Mouse (Mus musculus): ENCODE results near the gene Trpm7. TPM values are rescaled to one million over a fixed set of nuclear protein-coding genes. Genes with fewer than 3 reads are reported as not detected.

Trpm7 gene
- polyA plus RNA-seq (2012; rRNA removed), result 27.9 and 30.7 TPM in 2 replicates

- peak within 1 kb of the TSS; percentile 97 for H3K27ac ChIP-seq (ENCODE audit: insufficient read depth, low read length)
- H3K4me1 ChIP-seq (ENCODE audit: control insufficient read depth, insufficient read depth, low read length), result peaks cover 4% of the 10 kb centered on the region; the same call in 1 of the 2 replicates
- H3K4me3 ChIP-seq (ENCODE audit: insufficient read depth, low read length), result peak within 1 kb of the TSS; percentile 63
- TF ChIP-seq POLR2A (IDR thresholded peaks at IDR 0.05; ENCODE audit: extremely low read depth, insufficient read depth, low read length) (peak; percentile 89), CTCF (IDR thresholded peaks at IDR 0.05; ENCODE audit: extremely low read depth, insufficient read depth, low read length) (no peak)
Measured at GRCm38 (mm10) chr2:126875871-126876796, at the start of gene Trpm7. Trpm7 (minus strand) TSS chr2:126876230.

DNA sequence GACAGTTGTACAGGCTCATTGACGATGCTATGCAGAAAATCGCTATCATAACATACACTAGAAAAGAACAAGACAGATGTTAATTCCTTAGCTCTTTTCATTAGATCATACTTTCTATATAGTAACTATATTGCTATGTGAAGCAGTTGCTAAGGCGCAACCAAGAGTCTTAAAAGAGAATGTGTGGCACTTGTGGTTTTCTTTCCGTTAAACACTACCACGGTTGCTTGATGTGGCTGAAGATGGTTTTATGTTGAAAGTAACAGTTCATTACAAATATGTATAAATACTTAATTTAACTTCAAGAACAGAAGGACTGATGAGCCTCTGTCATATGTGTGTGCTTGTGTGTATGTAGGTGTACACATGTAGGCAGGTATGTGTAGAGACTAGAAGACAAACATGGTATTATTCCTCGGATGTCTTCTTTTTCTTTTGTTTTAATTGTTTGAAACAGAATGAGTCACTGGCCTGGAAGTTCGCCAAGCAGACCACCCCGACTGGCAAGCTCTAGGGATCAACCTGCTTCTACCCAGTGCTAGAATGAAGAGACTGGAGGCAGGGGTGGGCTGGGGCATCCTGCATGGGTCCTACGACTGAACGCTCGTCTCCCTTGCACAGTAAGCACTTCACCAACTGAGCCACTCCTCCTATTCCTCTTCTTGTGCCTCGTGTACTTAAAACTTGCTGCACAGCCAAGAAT lies 44.5 kb upstream of the Trpm7 start:
- Histone ChIP-seq H3K4me1 (ENCODE audit: control insufficient read depth, insufficient read depth, low read length) (no peaks in the 10 kb centered on the region), H3K27ac (ENCODE audit: insufficient read depth, low read length) (no peak overlapping the region), H3K4me3 (ENCODE audit: insufficient read depth, low read length) (no peak overlapping the region)
- TF ChIP-seq CTCF (IDR thresholded peaks at IDR 0.05; ENCODE audit: extremely low read depth, insufficient read depth, low read length) (no peak), POLR2A (IDR thresholded peaks at IDR 0.05; ENCODE audit: extremely low read depth, insufficient read depth, low read length) (no peak)

DNA sequence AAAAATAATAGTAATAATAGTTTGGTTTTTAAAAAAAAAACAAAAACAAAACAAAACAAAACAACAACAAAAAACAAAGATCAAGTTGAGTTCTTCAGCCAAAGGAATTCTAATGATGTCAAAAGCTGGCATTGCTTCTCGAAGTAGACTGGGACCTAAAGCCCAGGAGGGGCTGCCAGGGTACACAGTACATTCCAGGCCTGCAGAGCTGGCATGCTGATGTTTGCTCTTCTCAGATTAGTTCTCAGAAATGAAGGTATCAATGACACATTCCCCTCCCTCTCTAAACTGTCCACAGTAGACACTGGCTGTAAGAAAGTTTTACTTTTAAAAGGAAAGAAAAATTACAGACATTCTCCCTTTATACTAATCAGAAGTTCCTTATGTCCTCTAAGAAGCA lies 40.2 kb upstream of the Trpm7 start:
- no peaks in the 10 kb centered on the region for H3K4me1 ChIP-seq (ENCODE audit: control insufficient read depth, insufficient read depth, low read length)
- no peak for TF ChIP-seq POLR2A (IDR thresholded peaks at IDR 0.05; ENCODE audit: extremely low read depth, insufficient read depth, low read length)
- TF ChIP-seq CTCF (IDR thresholded peaks at IDR 0.05; ENCODE audit: extremely low read depth, insufficient read depth, low read length), result no peak
- H3K27ac ChIP-seq (ENCODE audit: insufficient read depth, low read length), result no peak overlapping the region
- H3K4me3 ChIP-seq (ENCODE audit: insufficient read depth, low read length), result no peak overlapping the region

DNA sequence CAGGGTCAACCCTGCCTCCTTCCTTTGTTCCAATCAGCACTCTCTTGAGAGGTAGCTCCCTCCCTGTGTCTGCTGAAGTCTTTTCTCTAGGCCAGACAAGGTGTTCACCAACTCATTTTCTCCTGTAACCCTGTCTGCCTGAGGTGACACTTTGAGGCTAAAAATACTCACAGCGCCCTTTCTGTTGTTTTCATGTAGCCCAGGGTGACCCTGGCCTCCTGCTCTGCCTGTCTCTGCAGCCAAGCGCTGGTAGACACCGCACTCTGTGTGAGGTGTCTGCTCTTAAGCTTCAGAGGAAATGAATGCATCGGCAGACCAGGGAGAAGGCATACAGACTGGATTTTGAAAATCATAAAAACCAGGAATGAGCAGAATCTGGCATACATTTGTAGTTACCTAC lies 38.1 kb upstream of the Trpm7 start:
- H3K4me3 ChIP-seq (ENCODE audit: insufficient read depth, low read length), result no peak overlapping the region
- no peaks in the 10 kb centered on the region for H3K4me1 ChIP-seq (ENCODE audit: control insufficient read depth, insufficient read depth, low read length)
- TF ChIP-seq CTCF (IDR thresholded peaks at IDR 0.05; ENCODE audit: extremely low read depth, insufficient read depth, low read length), result no peak
- TF ChIP-seq POLR2A (IDR thresholded peaks at IDR 0.05; ENCODE audit: extremely low read depth, insufficient read depth, low read length), result no peak
- H3K27ac ChIP-seq (ENCODE audit: insufficient read depth, low read length), result no peak overlapping the region

GRCm38 (mm10) chr2:126904162-126904561 lies 28.1 kb upstream of the Trpm7 start:
- Histone ChIP-seq H3K4me1 (ENCODE audit: control insufficient read depth, insufficient read depth, low read length) (no peaks in the 10 kb centered on the region), H3K27ac (ENCODE audit: insufficient read depth, low read length) (no peak overlapping the region), H3K4me3 (ENCODE audit: insufficient read depth, low read length) (no peak overlapping the region)
- TF ChIP-seq CTCF (IDR thresholded peaks at IDR 0.05; ENCODE audit: extremely low read depth, insufficient read depth, low read length) (no peak), POLR2A (IDR thresholded peaks at IDR 0.05; ENCODE audit: extremely low read depth, insufficient read depth, low read length) (no peak)

GRCm38 (mm10) chr2:126897511-126897910 lies 21.5 kb upstream of the Trpm7 start:
- H3K27ac ChIP-seq (ENCODE audit: insufficient read depth, low read length), result no peak overlapping the region
- no peaks in the 10 kb centered on the region for H3K4me1 ChIP-seq (ENCODE audit: control insufficient read depth, insufficient read depth, low read length)
- H3K4me3 ChIP-seq (ENCODE audit: insufficient read depth, low read length), result no peak overlapping the region
- TF ChIP-seq CTCF (IDR thresholded peaks at IDR 0.05; ENCODE audit: extremely low read depth, insufficient read depth, low read length) (no peak), POLR2A (IDR thresholded peaks at IDR 0.05; ENCODE audit: extremely low read depth, insufficient read depth, low read length) (no peak)

- TF ChIP-seq POLR2A (IDR thresholded peaks at IDR 0.05; ENCODE audit: extremely low read depth, insufficient read depth, low read length) (no peak), CTCF (IDR thresholded peaks at IDR 0.05; ENCODE audit: extremely low read depth, insufficient read depth, low read length) (no peak)
- H3K4me1 ChIP-seq (ENCODE audit: control insufficient read depth, insufficient read depth, low read length), result no peaks in the 10 kb centered on the region
- H3K4me3 ChIP-seq (ENCODE audit: insufficient read depth, low read length), result no peak overlapping the region
- H3K27ac ChIP-seq (ENCODE audit: insufficient read depth, low read length), result no peak overlapping the region
Measured at GRCm38 (mm10) chr2:126896941-126897340, 20.9 kb upstream of the Trpm7 start.

- Histone ChIP-seq H3K4me1 (ENCODE audit: control insufficient read depth, insufficient read depth, low read length) (no peaks in the 10 kb centered on the region), H3K4me3 (ENCODE audit: insufficient read depth, low read length) (no peak overlapping the region), H3K27ac (ENCODE audit: insufficient read depth, low read length) (no peak overlapping the region)
- no peak for TF ChIP-seq POLR2A (IDR thresholded peaks at IDR 0.05; ENCODE audit: extremely low read depth, insufficient read depth, low read length)
- no peak for TF ChIP-seq CTCF (IDR thresholded peaks at IDR 0.05; ENCODE audit: extremely low read depth, insufficient read depth, low read length)
Measured at GRCm38 (mm10) chr2:126894245-126894644, 18.2 kb upstream of the Trpm7 start.

GRCm38 (mm10) chr2:126892316-126892715 lies 16.3 kb upstream of the Trpm7 start:
- no peak overlapping the region for H3K4me3 ChIP-seq (ENCODE audit: insufficient read depth, low read length)
- TF ChIP-seq POLR2A (IDR thresholded peaks at IDR 0.05; ENCODE audit: extremely low read depth, insufficient read depth, low read length) (no peak), CTCF (IDR thresholded peaks at IDR 0.05; ENCODE audit: extremely low read depth, insufficient read depth, low read length) (no peak)
- no peaks in the 10 kb centered on the region for H3K4me1 ChIP-seq (ENCODE audit: control insufficient read depth, insufficient read depth, low read length)
- no peak overlapping the region for H3K27ac ChIP-seq (ENCODE audit: insufficient read depth, low read length)
